Mouse (Mus musculus) neutrophil, adult 83 days (primary cell): ENCODE measurements around the gene Gm3685. TPM values are rescaled to one million over a fixed set of nuclear protein-coding genes. Genes with fewer than 3 reads are reported as not detected.

ENCODE experiments used
- total RNA-seq, 2 experiments: library from RNA; stranded (reverse); gene quantifications; one replicate each; pipeline ENCODE4 v1.2.4; 2023

The Gm3685 gene
- total RNA-seq = not detected

GRCm38 (mm10) chr14:7044870-7045269, at the start of gene Gm3685:
TSS of gene Gm3685 (minus strand) at chr14:7044970.

GRCm38 (mm10) chr14:7026781-7027749, 17.7 kb downstream of the Gm3685 start, which contains the start of gene Gm10406:
TSS of gene Gm10406 (minus strand) at chr14:7027449.

Other genes with a start within 250 kb of the Gm3685 start
- gene Gm3642, start 204.7 kb downstream of the Gm3685 start, total RNA-seq = not detected
- gene Gm3667, start 155.0 kb downstream of the Gm3685 start, total RNA-seq = not detected
- gene Gm6356, start 71.2 kb downstream of the Gm3685 start, total RNA-seq = not detected
- not detected for gene Gm10406, start 17.5 kb downstream of the Gm3685 start, total RNA-seq
- gene Gm3696, start 55.7 kb upstream of the Gm3685 start, total RNA-seq = not detected
- not detected for gene Gm6676, start 80.4 kb upstream of the Gm3685 start, total RNA-seq
- gene Gm3512, start 129.6 kb upstream of the Gm3685 start, total RNA-seq = not detected
- gene Gm16434, start 149.6 kb upstream of the Gm3685 start, total RNA-seq = not detected
- gene Gm3727, start 219.7 kb upstream of the Gm3685 start, total RNA-seq = not detected